Mouse (Mus musculus): ENCODE results near the gene Dbn1.

Dbn1 gene

GRCm38 (mm10) chr13:55473076-55473831 lies 14.7 kb downstream of the Dbn1 start:
- ChIA-PET POLR2A (interaction anchor here in 3 of 4 experiments (0.6 to 2.3 kb wide), 15 partner anchors 13 to 219 kb away, joined by 3 to 15 read pairs (median 3); partner anchors contain the start of genes B230219D22Rik (in 1 of the 3) and Grk6 (in 1 of the 3)), CTCF (interaction anchor here in 3 of 4 experiments (0.5 to 3.7 kb wide), 17 partner anchors 9 to 184 kb away, joined by 3 to 40 read pairs (median 5); partner anchors contain the start of genes B4galt7 (in 1 of the 3) and Ddx41 (in 1 of the 3))

GRCm38 (mm10) chr13:55472132-55473022 lies 15.5 kb downstream of the Dbn1 start:
- ChIA-PET CTCF (interaction anchor here (0.6 to 3.7 kb wide), 31 partner anchors 9 to 1176 kb away, joined by 3 to 40 read pairs (median 4); partner anchors contain the start of genes Grk6 (in 2 of the 4), B4galt7 (in 1 of the 4), Ddx41 (in 1 of the 4) and Mxd3 (in 1 of the 4)), POLR2A (interaction anchor here (0.6 to 2.3 kb wide), 25 partner anchors 11 to 390 kb away, joined by 3 to 15 read pairs (median 3); partner anchors contain the start of genes B230219D22Rik (in 1 of the 4), Ddx41 (in 1 of the 4) and Grk6 (in 1 of the 4))

- CTCF ChIA-PET, result interaction anchor here (0.6 to 3.7 kb wide), 32 partner anchors 8 to 1176 kb away, joined by 3 to 40 read pairs (median 5); partner anchors contain the start of genes Grk6 (in 2 of the 4) and Mxd3 (in 1 of the 4)
- POLR2A ChIA-PET, result interaction anchor here (0.7 to 2.3 kb wide), 20 partner anchors 10 to 391 kb away, joined by 3 to 15 read pairs (median 3); partner anchors contain the start of genes Ddx41 (in 1 of the 4) and Grk6 (in 1 of the 4)
These were observed 16.1 kb downstream of the Dbn1 start for GRCm38 (mm10) chr13:55471819-55472131.

GRCm38 (mm10) chr13:55471156-55471818 lies 16.6 kb downstream of the Dbn1 start:
- CTCF ChIA-PET, result interaction anchor here (0.6 to 3.7 kb wide), 42 partner anchors 8 to 388 kb away, joined by 3 to 40 read pairs (median 5); partner anchors contain the start of genes Grk6 (in 1 of the 4) and Mxd3 (in 1 of the 4)
- POLR2A ChIA-PET, result interaction anchor here (0.6 to 2.3 kb wide), 20 partner anchors 10 to 172 kb away, joined by 3 to 15 read pairs (median 3); partner anchors contain the start of genes Ddx41 (in 1 of the 4) and Grk6 (in 1 of the 4)

- ChIA-PET POLR2A (interaction anchor here in 2 of 4 experiments (1.0 to 2.0 kb wide), 12 partner anchors 11 to 173 kb away, joined by 3 to 7 read pairs (median 3); partner anchors contain the start of gene Grk6 (in 2 of the 2)), CTCF (interaction anchor here (0.5 to 3.7 kb wide), 19 partner anchors 9 to 477 kb away, joined by 3 to 40 read pairs (median 5); partner anchors contain the start of gene Grk6 (in 1 of the 4))
These were observed 17.5 kb downstream of the Dbn1 start for GRCm38 (mm10) chr13:55470372-55470771.

- POLR2A ChIA-PET, result interaction anchor here in 1 of 4 experiments (0.5 to 1.2 kb wide), 2 partner anchors 7 to 58 kb away, joined by 3 to 4 read pairs; no protein-coding TSS in a partner anchor
- CTCF ChIA-PET, result interaction anchor here (0.5 to 3.2 kb wide), 21 partner anchors 10 to 919 kb away, joined by 3 to 25 read pairs (median 3); partner anchors contain the start of gene Grk6 (in 1 of the 4)
These were observed 18.9 kb downstream of the Dbn1 start for GRCm38 (mm10) chr13:55468851-55469560.

GRCm38 (mm10) chr13:55465830-55466440 lies 22.0 kb downstream of the Dbn1 start:
- CTCF ChIA-PET, result interaction anchor here in 3 of 4 experiments (0.5 to 1.5 kb wide), 3 partner anchors 48 to 51 kb away, joined by 3 to 5 read pairs (median 3); no protein-coding TSS in a partner anchor
- POLR2A ChIA-PET, result interaction anchor here in 3 of 4 experiments (0.7 to 4.2 kb wide), 18 partner anchors 12 to 138 kb away, joined by 3 to 16 read pairs (median 4); partner anchors contain the start of genes Grk6 (in 2 of the 3), Dbn1 (in 1 of the 3) and Mxd3 (in 1 of the 3)

GRCm38 (mm10) chr13:55465184-55465583 lies 22.7 kb downstream of the Dbn1 start:
- ChIA-PET CTCF (interaction anchor here in 2 of 4 experiments (1.3 to 1.5 kb wide), 3 partner anchors 44 to 50 kb away, joined by 3 to 5 read pairs (median 3); no protein-coding TSS in a partner anchor), POLR2A (interaction anchor here (0.6 to 4.2 kb wide), 23 partner anchors 12 to 225 kb away, joined by 3 to 16 read pairs (median 3); partner anchors contain the start of genes Grk6 (in 2 of the 4), Dbn1 (in 1 of the 4), Ddx41 (in 1 of the 4) and Dok3 (in 1 of the 4))

- ChIA-PET POLR2A (interaction anchor here (0.7 to 8.5 kb wide), 18 partner anchors 10 to 155 kb away, joined by 3 to 74 read pairs (median 4); partner anchors contain the start of genes Grk6 (in 2 of the 4), Dbn1 (in 1 of the 4), Dok3 (in 1 of the 4) and Mxd3 (in 1 of the 4)), CTCF (interaction anchor here in 3 of 4 experiments (0.7 to 1.5 kb wide), 6 partner anchors 8 to 59 kb away, joined by 3 to 5 read pairs (median 3); no protein-coding TSS in a partner anchor)
These were observed 23.7 kb downstream of the Dbn1 start, which contains the start of gene Prr7 for GRCm38 (mm10) chr13:55464027-55464884. Prr7 (plus strand) TSS chr13:55464267.

- POLR2A ChIA-PET, result interaction anchor here (0.7 to 8.5 kb wide), 12 partner anchors 9 to 154 kb away, joined by 3 to 74 read pairs (median 4); partner anchors contain the start of genes Grk6 (in 2 of the 4), Dok3 (in 1 of the 4), Mxd3 (in 1 of the 4) and Pdlim7 (in 1 of the 4)
- CTCF ChIA-PET, result interaction anchor here in 2 of 4 experiments (1.0 to 4.5 kb wide), 3 partner anchors 8 to 44 kb away, joined by 3 to 16 read pairs (median 3); no protein-coding TSS in a partner anchor
These were observed 24.4 kb downstream of the Dbn1 start for GRCm38 (mm10) chr13:55463399-55464026.

GRCm38 (mm10) chr13:55462965-55463364 lies 24.9 kb downstream of the Dbn1 start:
- ChIA-PET POLR2A (interaction anchor here in 2 of 4 experiments (1.1 to 8.5 kb wide), 6 partner anchors 8 to 92 kb away, joined by 3 to 74 read pairs (median 6); partner anchors contain the start of gene Grk6 (in 2 of the 2)), CTCF (interaction anchor here in 2 of 4 experiments (1.0 to 4.5 kb wide), 3 partner anchors 9 to 45 kb away, joined by 3 to 16 read pairs (median 3); no protein-coding TSS in a partner anchor)

GRCm38 (mm10) chr13:55451785-55452549 lies 35.9 kb downstream of the Dbn1 start:
- ChIA-PET CTCF (interaction anchor here in 2 of 4 experiments (0.6 to 2.9 kb wide), 3 partner anchors 17 to 106 kb away, joined by 3 to 7 read pairs (median 3); no protein-coding TSS in a partner anchor), POLR2A (no interaction called here)

- POLR2A ChIA-PET, result interaction anchor here in 2 of 4 experiments (0.8 to 8.3 kb wide), 6 partner anchors 9 to 119 kb away, joined by 3 to 74 read pairs (median 4); partner anchors contain the start of gene Prr7 (in 1 of the 2)
- CTCF ChIA-PET, result interaction anchor here in 1 of 4 experiments (0.6 to 2.9 kb wide), 2 partner anchors 20 to 106 kb away, joined by 3 to 7 read pairs; no protein-coding TSS in a partner anchor
These were observed 36.6 kb downstream of the Dbn1 start for GRCm38 (mm10) chr13:55451296-55451695.

All from embryonic stem cell, embryonic (primary cell).